Mouse (Mus musculus) neural tube, embryonic 15.5 days (tissue): ENCODE data around the gene Tex2. TPM values are rescaled to one million over a fixed set of nuclear protein-coding genes. Genes with fewer than 3 reads are reported as not detected.
"Not testable (repeated sequence)": the region's sequence is repeated elsewhere in the genome, so short reads cannot be mapped to it uniquely, and the experiment has no call there.

ENCODE experiments used
- ATAC-seq: fragments of 200-750 bp; cut with Nextera tagmentation; 2 replicates; pipeline ENCODE4 v1.8.0; 2017; ENCODE audit warnings: mild to moderate bottlenecking, moderate TSS enrichment, moderate library complexity; ENCODE audit not compliant: low FRiP score
- H3K27ac ChIP-seq: fragments of 300-500 bp; sonication (generic); replicated peaks from 2 replicates; pipeline ENCODE4 v1.5.1; 2015; ENCODE audit warnings: mild to moderate bottlenecking, inconsistent platforms
- H3K27me3 ChIP-seq: fragments of 300-500 bp; sonication (generic); replicated peaks from 2 replicates; pipeline ENCODE4 v1.6.1; 2015; ENCODE audit warnings: inconsistent platforms
- H3K36me3 ChIP-seq: fragments of 300-500 bp; sonication (generic); 2 replicates; pipeline ENCODE4 v1.6.1; 2015; ENCODE audit warnings: inconsistent platforms
- H3K4me1 ChIP-seq: fragments of 300-500 bp; sonication (generic); 2 replicates; pipeline ENCODE4 v1.6.1; 2015; ENCODE audit warnings: inconsistent platforms
- H3K4me2 ChIP-seq: fragments of 300-500 bp; sonication (generic); 2 replicates; pipeline ENCODE4 v1.6.1; 2015; ENCODE audit warnings: inconsistent platforms, mild to moderate bottlenecking, moderate library complexity
- H3K4me3 ChIP-seq: fragments of 300-500 bp; sonication (generic); replicated peaks from 2 replicates; pipeline ENCODE4 v1.5.1; 2015; ENCODE audit warnings: mild to moderate bottlenecking, inconsistent platforms
- H3K9ac ChIP-seq: fragments of 300-500 bp; sonication (generic); replicated peaks from 2 replicates; pipeline ENCODE4 v1.6.1; 2015; ENCODE audit warnings: mild to moderate bottlenecking, inconsistent platforms
- H3K9me3 ChIP-seq: fragments of 300-500 bp; sonication (generic); replicated peaks from 2 replicates; pipeline ENCODE4 v1.6.1; 2016; ENCODE audit warnings: inconsistent platforms
- WGBS: fragments of 180-500 bp; shearing (Covaris S2); methylation state at CpG from one replicate; pipeline ENCODE4 v1.1.7; 2015; ENCODE audit warnings: mixed read lengths; 5-methylcytosine and 5-hydroxymethylcytosine counted together
- polyA plus RNA-seq: library from polyadenylated mRNA; unstranded; fragments of >200 nt; fragmentation: Nextera tagmentation; extraction: Ambion mirVana; gene quantifications from 2 replicates; pipeline ENCODE4 v1.2.1, GENCODE M21; 2015

The Tex2 gene
- 31.6 and 35.1 TPM in 2 replicates for polyA plus RNA-seq

DNA sequence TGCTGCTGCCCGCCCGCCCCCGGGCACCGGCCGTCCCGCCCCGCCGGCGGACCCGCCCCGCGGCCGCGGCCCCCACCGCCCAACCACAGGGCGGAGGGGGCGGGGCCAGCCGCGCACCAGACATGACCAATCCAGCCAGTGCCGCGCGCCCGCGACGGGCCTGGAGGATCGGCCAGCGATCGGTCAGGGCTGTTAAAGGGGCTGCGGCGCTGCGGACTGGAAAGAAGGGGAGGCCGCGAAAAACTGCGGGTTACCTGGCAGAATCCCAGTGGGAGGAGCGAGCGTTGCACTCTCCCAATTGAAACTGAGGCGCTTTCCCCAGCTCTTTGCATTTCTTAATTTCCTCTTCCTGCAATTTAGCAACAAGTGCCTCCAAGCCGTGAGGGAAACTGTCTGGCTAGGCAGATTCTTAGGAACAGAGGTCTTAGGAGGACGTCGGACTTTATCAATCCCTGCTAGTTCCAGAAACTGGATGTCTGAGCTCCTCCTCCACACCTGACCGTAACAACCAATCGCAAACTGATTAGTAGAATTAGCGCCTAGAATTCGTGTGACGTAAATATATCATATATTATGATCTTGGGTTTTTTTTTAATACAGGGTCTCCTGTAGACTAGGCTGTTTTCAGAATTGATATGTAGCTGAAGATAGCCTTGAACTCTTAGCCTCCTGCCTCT lies at the start of gene Tex2:
Gene Tex2, minus strand, starts transcription at position 463 of the 677 bp plus-strand sequence.
- H3K9me3 ChIP-seq, result no peaks in the 10 kb centered on the region
- no peaks in the 10 kb centered on the region for H3K27me3 ChIP-seq
- H3K9ac ChIP-seq, result peak within 1 kb of the TSS; percentile 92
- no peaks in the 10 kb centered on the region for H3K36me3 ChIP-seq
- peak within 1 kb of the TSS; percentile 90 for H3K27ac ChIP-seq
- WGBS, result under 1% methylated on average over 32 of the region's 45 CpGs
- H3K4me2 ChIP-seq, result peak within 1 kb of the TSS; percentile 88
- peak within 1 kb of the TSS; percentile 98 for H3K4me3 ChIP-seq
- ATAC-seq, result peak; percentile 96
- peaks cover 28% of the 10 kb centered on the region for H3K4me1 ChIP-seq

DNA sequence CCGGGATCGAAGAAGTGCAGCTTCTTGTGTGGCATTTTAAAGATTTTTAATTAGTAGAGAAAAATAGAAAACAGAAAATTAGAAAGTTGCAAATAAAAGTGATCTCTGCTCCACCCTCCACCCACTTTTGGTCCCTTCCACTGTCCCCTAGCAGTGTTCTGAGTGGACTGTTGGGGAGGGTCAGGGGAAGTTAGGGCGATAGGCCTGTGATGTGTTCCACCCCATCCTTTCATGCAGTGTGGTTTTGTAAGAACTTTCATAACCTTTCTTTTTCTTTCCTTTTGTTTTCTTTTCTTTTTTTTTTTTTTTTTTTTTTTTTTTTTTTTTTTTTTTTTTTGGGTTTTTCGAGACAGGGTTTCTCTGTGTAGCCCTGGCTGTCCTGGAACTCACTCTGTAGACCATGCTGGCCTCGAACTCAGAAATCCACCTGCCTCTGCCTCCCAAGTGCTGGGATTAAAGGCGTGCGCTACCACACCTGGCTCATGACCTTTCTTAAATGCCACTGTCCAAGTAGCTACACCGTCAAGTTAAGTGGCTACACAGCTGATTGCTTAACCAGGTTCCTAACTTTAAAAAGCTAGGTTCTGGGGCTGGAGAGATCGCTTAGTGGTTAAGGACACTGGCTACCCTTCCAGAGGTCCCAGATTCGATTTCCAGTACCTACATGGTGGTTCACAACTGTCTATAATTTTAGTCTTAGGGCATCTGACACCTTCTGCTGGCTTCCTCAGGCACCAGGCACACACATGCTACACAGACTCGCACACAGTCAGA lies 49.6 kb upstream of the Tex2 start:
- H3K36me3 ChIP-seq, result no peaks in the 10 kb centered on the region
- no peak overlapping the region for H3K4me3 ChIP-seq
- H3K4me1 ChIP-seq, result peaks cover 26% of the 10 kb centered on the region
- 94% methylated on average over 10 of the region's 11 CpGs for WGBS
- H3K27ac ChIP-seq, result no peak overlapping the region
- no peak overlapping the region for H3K4me2 ChIP-seq
- H3K9me3 ChIP-seq, result no peaks in the 10 kb centered on the region
- no peak for ATAC-seq
- no peaks in the 10 kb centered on the region for H3K27me3 ChIP-seq
- H3K9ac ChIP-seq, result no peak overlapping the region

DNA sequence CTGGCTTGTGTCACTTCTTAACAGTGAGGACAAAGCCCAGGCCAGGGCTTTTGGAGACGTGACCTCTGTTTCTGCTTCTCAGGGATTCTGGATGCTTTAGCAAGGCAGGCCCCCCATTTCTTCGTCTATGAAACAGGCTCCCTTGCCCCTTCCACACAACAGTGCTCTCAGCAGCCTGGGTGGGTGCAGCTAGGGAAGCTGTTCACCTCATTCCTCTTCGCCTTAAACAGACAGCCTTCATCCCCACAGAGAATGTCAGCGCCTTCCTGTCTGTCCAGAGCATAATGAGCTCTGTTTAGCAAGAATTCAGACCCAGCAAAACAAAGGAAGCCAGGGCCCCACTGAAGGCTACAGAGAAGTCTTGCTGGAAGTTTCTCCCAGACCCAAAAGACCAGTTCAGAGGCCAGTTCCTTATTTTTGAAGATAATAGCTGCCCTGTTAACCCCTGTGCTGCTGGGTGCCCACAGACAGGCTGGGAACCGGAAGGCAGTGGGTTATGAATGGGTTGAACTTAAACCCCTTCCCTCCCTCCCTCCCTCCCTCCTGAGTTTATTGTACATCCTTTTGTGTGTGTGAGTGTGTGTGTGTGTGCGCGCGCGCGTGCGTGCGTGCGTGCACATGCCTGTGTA lies 47.3 kb upstream of the Tex2 start:
- Histone ChIP-seq H3K9me3 (no peaks in the 10 kb centered on the region), H3K4me2 (no peak overlapping the region), H3K27me3 (no peaks in the 10 kb centered on the region), H3K4me1 (peaks cover 29% of the 10 kb centered on the region), H3K27ac (peak overlapping the region; percentile 65), H3K4me3 (no peak overlapping the region), H3K9ac (no peak overlapping the region), H3K36me3 (no peaks in the 10 kb centered on the region)
- whole genome bisulfite sequencing, result 56% methylated on average over 13 of the region's 13 CpGs
- no peak for ATAC-seq

DNA sequence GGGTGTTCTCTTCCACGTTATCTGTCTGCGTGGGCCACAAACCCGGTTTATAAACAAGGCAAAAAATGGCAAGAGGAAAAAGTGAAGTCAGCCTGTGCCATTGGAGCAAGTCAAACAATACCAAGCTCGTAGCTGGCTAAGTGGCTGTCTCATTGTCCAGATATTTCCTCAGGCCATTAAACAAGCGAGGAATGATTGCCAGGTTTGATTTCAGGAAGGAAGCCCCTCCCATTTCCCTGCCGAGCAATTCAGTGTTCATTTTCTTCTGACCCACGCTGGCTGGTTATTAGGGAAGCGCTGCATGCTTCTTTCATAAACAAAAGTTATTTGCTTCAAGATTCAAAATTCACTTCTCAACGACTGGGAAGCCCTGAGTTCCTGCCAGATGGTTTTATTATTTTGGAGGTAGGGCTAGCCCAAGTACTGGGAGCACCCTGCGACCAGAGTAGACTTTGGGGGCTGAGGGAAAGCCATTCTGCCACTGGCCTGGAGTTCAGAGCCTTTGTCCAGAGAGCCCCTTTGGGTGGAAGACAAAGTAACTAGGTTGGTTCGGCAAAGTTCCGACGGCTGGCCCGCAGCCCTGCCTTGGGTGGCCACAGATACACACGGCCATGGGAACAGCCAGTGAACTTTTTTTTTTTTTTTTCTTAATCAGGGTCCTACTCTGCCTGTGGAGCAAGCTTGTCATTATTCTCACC lies 46.5 kb upstream of the Tex2 start:
- H3K9ac ChIP-seq, result no peak overlapping the region
- H3K4me3 ChIP-seq, result no peak overlapping the region
- 43% methylated on average over 15 of the region's 15 CpGs for WGBS
- no peaks in the 10 kb centered on the region for H3K27me3 ChIP-seq
- no peaks in the 10 kb centered on the region for H3K36me3 ChIP-seq
- peak overlapping the region; percentile 65 for H3K27ac ChIP-seq
- no peak overlapping the region for H3K4me2 ChIP-seq
- no peaks in the 10 kb centered on the region for H3K9me3 ChIP-seq
- no peak for ATAC-seq
- H3K4me1 ChIP-seq, result peaks cover 29% of the 10 kb centered on the region

DNA sequence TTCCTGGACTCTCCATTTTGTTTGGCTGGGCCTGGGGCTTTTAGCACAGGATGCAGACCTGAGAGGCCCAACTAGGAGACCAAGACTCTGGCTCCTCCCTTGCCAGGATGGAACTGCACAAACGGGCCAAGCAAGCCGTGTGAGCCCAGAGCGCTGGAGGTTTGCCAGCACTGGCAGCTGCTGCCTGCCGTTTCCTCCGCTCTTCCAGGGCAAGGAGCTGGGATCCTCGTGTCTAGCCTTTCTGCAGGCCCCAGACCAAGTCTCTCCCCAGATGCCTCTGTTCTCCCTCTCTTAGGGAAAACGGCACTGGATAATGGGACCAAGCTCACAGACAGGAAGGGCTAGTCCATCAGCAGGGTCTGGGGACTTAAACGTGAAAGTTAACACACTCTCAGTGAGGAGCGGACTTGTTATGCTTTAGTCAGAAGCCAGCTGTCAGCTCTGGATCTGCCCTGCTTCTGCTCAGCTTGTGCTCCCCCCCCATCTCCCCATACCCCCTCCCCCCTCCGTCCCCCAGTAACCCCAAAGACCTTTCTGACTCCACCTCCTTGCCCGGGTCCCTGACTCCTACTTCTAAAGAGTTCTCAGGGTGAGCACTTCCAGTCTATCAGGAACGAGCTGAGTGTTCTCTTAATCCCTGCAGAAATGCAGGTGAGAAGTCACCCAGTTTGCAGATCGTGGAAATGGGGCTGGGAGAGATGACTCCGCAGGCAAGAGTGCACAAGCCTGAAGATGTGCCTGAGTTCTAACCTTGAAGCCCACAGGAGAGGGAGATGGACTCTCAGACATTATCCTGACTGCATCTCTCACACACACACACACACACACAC lies 45.0 kb upstream of the Tex2 start:
- WGBS, result 22% methylated on average over 14 of the region's 14 CpGs
- 0 out of 2 replicates have a peak overlapping the region, but pooled peaks have one; percentile 20 for H3K4me2 ChIP-seq
- no peak overlapping the region for H3K9ac ChIP-seq

DNA sequence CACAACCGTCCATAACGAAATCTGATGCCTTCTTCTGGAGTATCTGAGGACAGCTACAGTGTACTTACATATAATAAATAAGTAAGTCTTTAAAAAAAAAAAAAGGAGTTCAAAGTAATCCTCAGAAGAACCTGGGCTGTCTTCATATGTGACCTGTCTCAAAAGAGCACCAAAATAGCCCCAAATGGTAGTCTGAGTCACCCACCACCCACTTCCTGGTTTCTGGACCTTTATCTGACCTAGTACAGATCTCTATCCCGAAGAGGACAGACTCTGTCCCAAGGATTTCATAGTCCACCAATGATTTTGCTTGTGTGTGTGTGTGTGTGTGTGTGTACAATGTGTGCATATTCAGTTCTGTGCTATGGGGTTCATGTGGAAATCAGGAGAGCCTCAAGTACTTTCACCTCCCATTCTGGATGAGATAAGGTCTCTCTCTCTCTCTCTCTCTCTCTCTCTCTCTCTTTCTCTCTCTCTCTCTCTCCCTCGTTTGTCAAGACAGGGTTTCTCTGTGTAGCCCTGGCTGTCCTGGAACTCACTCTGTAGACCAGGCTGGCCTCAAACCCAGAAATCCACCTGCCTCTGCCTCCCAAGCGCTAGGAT lies 43.8 kb upstream of the Tex2 start:
- H3K9ac ChIP-seq, H3K9me3 ChIP-seq: not testable (repeated sequence)
- WGBS, result 92% methylated on average over 5 of the region's 5 CpGs

More for the DNA sequence above, 45.0 kb upstream of the Tex2 start:
- H3K4me3 ChIP-seq, result no peak overlapping the region
- H3K27ac ChIP-seq, result peak overlapping the region; percentile 67
- ATAC-seq, result no peak; the same call in 1 of the 2 replicates
- peaks cover 29% of the 10 kb centered on the region for H3K4me1 ChIP-seq
- no peaks in the 10 kb centered on the region for H3K36me3 ChIP-seq
- H3K27me3 ChIP-seq, result no peaks in the 10 kb centered on the region
- H3K9me3 ChIP-seq, result no peaks in the 10 kb centered on the region

DNA sequence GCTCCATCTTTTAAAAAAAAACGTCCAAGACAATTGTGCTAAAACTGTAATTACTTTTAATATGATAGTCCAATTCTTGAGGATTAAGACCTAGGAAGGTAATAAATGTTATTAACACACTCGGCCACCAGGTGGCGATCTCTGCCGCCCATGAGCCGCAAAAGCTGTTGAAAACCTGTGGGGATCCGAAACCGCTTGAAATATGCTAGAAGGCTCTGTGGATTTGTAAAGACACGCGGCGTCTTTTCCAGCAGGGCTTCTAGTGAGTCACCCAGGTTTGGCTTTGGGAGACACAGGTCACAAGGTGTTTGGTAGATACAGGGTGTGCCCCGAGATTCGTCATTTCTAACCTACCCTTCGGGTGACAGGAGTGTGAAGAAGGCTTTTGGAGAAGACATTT lies 35.1 kb upstream of the Tex2 start:
- Histone ChIP-seq H3K4me1 (no peaks in the 10 kb centered on the region), H3K27ac (no peak overlapping the region), H3K4me2 (no peak overlapping the region), H3K9ac (no peak overlapping the region), H3K36me3 (no peaks in the 10 kb centered on the region), H3K4me3 (no peak overlapping the region), H3K27me3 (no peaks in the 10 kb centered on the region), H3K9me3 (no peaks in the 10 kb centered on the region)
- WGBS, result 23% methylated on average over 13 of the region's 13 CpGs
- no peak for ATAC-seq

More for the DNA sequence above, 43.8 kb upstream of the Tex2 start:
- H3K4me2 ChIP-seq, H3K27ac ChIP-seq, ATAC-seq, H3K36me3 ChIP-seq, H3K27me3 ChIP-seq, H3K4me3 ChIP-seq: not testable (repeated sequence)
- peaks cover 29% of the 10 kb centered on the region for H3K4me1 ChIP-seq

DNA sequence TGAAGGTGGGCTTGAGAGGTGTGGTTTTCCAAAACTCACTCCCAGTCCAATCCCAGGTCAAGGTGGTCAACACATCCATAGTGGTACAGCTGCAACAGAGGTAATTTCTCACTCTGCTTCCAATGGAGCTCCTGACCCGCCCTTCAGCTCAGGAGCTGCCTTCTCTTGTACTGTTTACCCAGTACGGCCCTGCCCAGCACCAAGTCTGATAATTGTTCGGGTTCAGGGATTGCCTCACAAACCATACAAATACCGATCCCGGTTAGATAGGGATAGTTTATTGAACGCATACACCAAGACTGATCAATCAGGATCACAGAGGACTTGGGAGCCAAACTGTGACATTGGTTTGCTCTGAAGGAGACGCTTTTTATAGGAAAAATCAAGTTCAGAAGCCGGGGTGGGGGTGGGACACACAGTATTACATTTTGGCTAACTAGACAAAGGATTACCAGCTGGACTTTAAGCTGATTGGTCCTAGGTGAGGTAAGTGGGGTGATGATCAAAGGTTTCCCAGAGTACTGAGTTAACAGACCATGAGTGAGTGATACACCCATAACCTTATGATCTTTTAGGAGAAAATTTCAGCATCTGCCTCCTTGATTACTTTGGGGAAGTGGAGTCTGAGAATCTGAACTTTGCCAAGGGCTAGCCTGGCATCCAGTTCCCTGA lies 29.9 kb upstream of the Tex2 start:
- 88% methylated on average over 8 of the region's 8 CpGs for WGBS
- Histone ChIP-seq H3K36me3 (no peaks in the 10 kb centered on the region), H3K27me3 (0 out of 2 replicates have a peak, but pooled peaks cover 4% of the 10 kb centered on the region), H3K4me1 (peaks cover 12% of the 10 kb centered on the region), H3K9ac (no peak overlapping the region), H3K4me3 (no peak overlapping the region), H3K9me3 (no peaks in the 10 kb centered on the region), H3K27ac (no peak overlapping the region), H3K4me2 (no peak overlapping the region)
- ATAC-seq, result no peak

DNA sequence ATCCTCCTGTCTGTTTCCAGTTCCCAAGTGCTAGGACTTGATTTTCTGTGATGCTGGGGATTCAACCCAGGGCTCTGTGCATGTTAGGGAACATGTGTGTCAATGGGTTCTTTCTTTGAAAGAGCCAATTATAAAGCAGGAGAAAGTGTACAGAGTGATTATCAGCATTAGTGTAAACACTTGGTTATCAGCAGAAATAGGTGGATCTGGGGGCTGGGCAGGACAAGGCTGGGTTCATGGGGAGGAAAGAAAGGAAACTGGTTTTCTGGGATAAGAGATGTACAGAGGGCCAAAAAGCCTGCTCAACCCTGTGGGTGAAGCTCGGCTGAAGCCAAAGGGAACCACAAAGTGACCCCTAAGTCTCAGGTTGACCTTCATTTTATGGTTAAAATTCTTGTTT lies 28.4 kb upstream of the Tex2 start:
- no peaks in the 10 kb centered on the region for H3K9me3 ChIP-seq
- no peak for ATAC-seq
- H3K27ac ChIP-seq, result no peak overlapping the region
- no peak overlapping the region for H3K4me2 ChIP-seq
- 0 out of 2 replicates have a peak, but pooled peaks cover 4% of the 10 kb centered on the region for H3K27me3 ChIP-seq
- H3K36me3 ChIP-seq, result no peaks in the 10 kb centered on the region
- no peak overlapping the region for H3K4me3 ChIP-seq
- H3K4me1 ChIP-seq, result peaks cover 12% of the 10 kb centered on the region
- no peak overlapping the region for H3K9ac ChIP-seq
- WGBS, result 76% methylated on average over 1 of the region's 1 CpGs

DNA sequence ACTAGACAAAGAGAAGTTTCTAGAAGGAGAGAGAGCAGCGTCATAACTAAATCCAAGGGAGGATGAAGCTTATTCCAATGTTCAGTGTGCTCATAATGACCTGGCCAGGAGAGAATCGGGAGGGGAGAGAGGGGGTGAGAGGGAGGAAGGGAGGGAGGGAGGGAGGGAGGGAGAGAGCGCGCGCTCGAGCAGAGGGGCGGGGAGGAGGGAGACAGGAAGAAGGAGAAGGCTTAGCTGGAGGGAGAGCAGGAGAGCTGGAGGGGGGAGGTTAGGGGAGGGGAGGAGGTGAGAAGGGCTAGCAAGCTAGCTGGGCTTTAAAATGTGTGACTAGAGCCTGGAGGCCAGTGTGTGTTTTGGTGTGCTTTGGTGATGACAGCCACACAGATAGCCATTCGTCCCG lies 26.8 kb upstream of the Tex2 start:
- no peak for ATAC-seq
- H3K36me3 ChIP-seq, result no peaks in the 10 kb centered on the region
- H3K9me3 ChIP-seq, result no peaks in the 10 kb centered on the region
- H3K4me3 ChIP-seq, result no peak overlapping the region
- peaks cover 12% of the 10 kb centered on the region for H3K4me1 ChIP-seq
- H3K4me2 ChIP-seq, result no peak overlapping the region
- WGBS, result 24% methylated on average over 7 of the region's 9 CpGs
- H3K27me3 ChIP-seq, result 0 out of 2 replicates have a peak, but pooled peaks cover 4% of the 10 kb centered on the region
- no peak overlapping the region for H3K9ac ChIP-seq
- no peak overlapping the region for H3K27ac ChIP-seq
